8 mouse cellular contexts compared by ENCODE assay signal in the genomic region with DNA sequence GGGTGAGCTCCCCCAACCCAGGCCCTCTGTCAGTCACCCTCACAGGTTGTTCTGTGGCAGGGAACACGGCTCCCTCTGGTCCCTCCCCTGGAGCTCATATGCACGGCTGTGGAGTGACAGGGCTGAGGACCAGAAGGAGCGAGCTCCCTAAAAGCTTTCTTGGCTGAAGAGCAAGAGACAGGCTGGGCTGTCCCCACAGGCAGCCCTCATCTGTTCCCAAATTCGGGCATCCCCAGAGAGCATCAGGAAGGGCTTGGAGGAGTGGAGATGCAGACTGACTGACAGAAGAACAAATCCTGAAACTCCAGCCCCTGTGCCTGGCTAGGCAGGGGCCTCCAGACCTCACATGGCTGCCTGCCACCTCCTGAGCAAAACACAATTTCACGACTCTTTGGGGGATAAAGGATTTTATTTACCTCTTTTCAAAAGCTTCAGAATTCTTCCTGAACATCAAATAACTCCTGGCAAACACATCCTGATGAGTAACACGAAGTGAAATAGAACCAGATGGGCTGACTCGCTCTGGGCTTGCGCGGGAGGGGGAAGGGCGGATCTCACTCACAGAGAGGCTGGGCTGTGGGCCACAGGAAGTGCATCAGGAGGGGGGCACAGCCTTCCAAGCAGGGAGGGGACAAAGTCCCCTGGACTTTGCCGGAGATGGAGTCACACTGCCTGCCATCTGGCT.
DNase-seq lines count a peak whose midpoint lies in the region; ATAC-seq and TF ChIP-seq lines count a peak whose summit lies in the region.

No protein-coding gene starts in this region.

- H3K9me3 ChIP-seq in liver, embryonic 14.5 days (ENCODE audit: control insufficient read depth, low read length): no peaks in the 10 kb centered on the region
- H3K9me3 ChIP-seq in neural tube, embryonic 15.5 days (replicated peaks): no peaks in the 10 kb centered on the region

- H3K27me3 ChIP-seq in spleen, adult 2 months (ENCODE audit: control insufficient read depth, insufficient read depth, low read length): no peaks in the 10 kb centered on the region
- H3K27me3 ChIP-seq in liver, embryonic 14.5 days (ENCODE audit: control insufficient read depth, insufficient read depth, low read length): no peaks in the 10 kb centered on the region
- 0 out of 2 replicates have a peak, but pooled peaks cover 4% of the 10 kb centered on the region for H3K27me3 ChIP-seq in neural tube, embryonic 15.5 days (replicated peaks)

- ATAC-seq in frontal cortex, adult (ENCODE audit: low TSS enrichment): peak; percentile 88
- ATAC-seq in liver, embryonic 14.5 days (ENCODE audit: insufficient read depth): peak; percentile 45; the same call in 1 of the 2 replicates
- peak; percentile 91 for ATAC-seq in neural tube, embryonic 15.5 days (ENCODE audit: low FRiP score)

- intact Hi-C loops in heart, postnatal 36 days (cut with DNase I): loop anchor here (5.0 kb wide), 1 partner anchor 151 kb away; no protein-coding TSS in a partner anchor

- peak overlapping the region; percentile 33; the same call in 1 of the 2 replicates for H3K27ac ChIP-seq in spleen, adult 2 months (ENCODE audit: insufficient read depth, low read length)
- no peak overlapping the region for H3K27ac ChIP-seq in liver, embryonic 14.5 days
- peak overlapping the region; percentile 81 for H3K27ac ChIP-seq in neural tube, embryonic 15.5 days (replicated peaks)

- no peaks in the 10 kb centered on the region for H3K36me3 ChIP-seq in spleen, adult 2 months (ENCODE audit: control insufficient read depth, insufficient read depth, low read length)
- no peaks in the 10 kb centered on the region for H3K36me3 ChIP-seq in liver, embryonic 14.5 days (replicated peaks; ENCODE audit: control insufficient read depth, insufficient read depth, low read depth)
- no peaks in the 10 kb centered on the region for H3K36me3 ChIP-seq in neural tube, embryonic 15.5 days

- no peak for TF ChIP-seq CTCF in spleen, adult 2 months (IDR thresholded peaks at IDR 0.05; ENCODE audit: extremely low read depth, insufficient read depth, insufficient read length, insufficient replicate concordance)
- no peak for TF ChIP-seq CTCF in liver, embryonic 14.5 days (IDR thresholded peaks at IDR 0.05; ENCODE audit: low read depth)

- no peak overlapping the region for H3K9ac ChIP-seq in liver, embryonic 14.5 days (replicated peaks)
- peak overlapping the region; percentile 10; the same call in 1 of the 2 replicates for H3K9ac ChIP-seq in neural tube, embryonic 15.5 days (replicated peaks)

- no peaks in the 10 kb centered on the region for H3K4me1 ChIP-seq in spleen, adult 2 months (ENCODE audit: control insufficient read depth, insufficient read depth, insufficient read length)
- peaks cover 0 to 4% of the 10 kb centered on the region in 2 experiments; a peak in 2 of 4 replicates for H3K4me1 ChIP-seq in liver, embryonic 14.5 days (replicated peaks; ENCODE audit: control insufficient read depth in 2 of 2, insufficient read depth in 2 of 2, low read length in 1 of 2)
- H3K4me1 ChIP-seq in neural tube, embryonic 15.5 days: peaks cover 43% of the 10 kb centered on the region

- TF ChIP-seq POLR2A in spleen, adult 2 months (IDR thresholded peaks at IDR 0.05; ENCODE audit: low read depth, low read length): no peak

- no peak for DNase-seq in spleen, adult 2 months (ENCODE audit: low read depth in 1 of 2, low spot score in 2 of 2)
- no peak for DNase-seq in spleen, adult 12 weeks (ENCODE audit: low spot score)
- peak; percentile 81 to 83 for DNase-seq in heart, postnatal 36 days
- peak; percentile 82 to 94 for DNase-seq in layer of hippocampus, adult 18-20 months (ENCODE audit: low spot score in 2 of 2)
- no peak for DNase-seq in liver, embryonic 14.5 days (ENCODE audit: low read depth in 3 of 3, low spot score in 3 of 3)
- peak; percentile 32 to 56 for DNase-seq in thymus, postnatal 36 days

- WGBS in spleen, adult 2 months: 31% methylated on average over 11 of the region's 11 CpGs
- 18% methylated on average over 11 of the region's 11 CpGs for WGBS in liver, embryonic 14.5 days (ENCODE audit: insufficient replicate concordance)
- WGBS in neural tube, embryonic 15.5 days: 8% methylated on average over 11 of the region's 11 CpGs

- H3K4me3 ChIP-seq in spleen, adult 2 months (ENCODE audit: extremely low read depth, insufficient read depth, insufficient read length): no peak overlapping the region
- H3K4me3 ChIP-seq in liver, embryonic 14.5 days (ENCODE audit: insufficient read depth in 1 of 2, low read depth in 2 of 2, low read length in 2 of 2): no peak overlapping the region
- no peak overlapping the region for H3K4me3 ChIP-seq in neural tube, embryonic 15.5 days (replicated peaks)

- H3K4me2 ChIP-seq in liver, embryonic 14.5 days (ENCODE audit: low read depth): peak overlapping the region; percentile 32; the same call in 1 of the 2 replicates
- peak overlapping the region; percentile 33 for H3K4me2 ChIP-seq in neural tube, embryonic 15.5 days

- no peak for TF ChIP-seq EP300 in liver, embryonic 14.5 days (IDR thresholded peaks at IDR 0.05; ENCODE audit: low read depth)

Comparison
In these comparisons a context has a peak if more than half of its experiments do, and no peak if none do; other contexts are left out.
1. DNase-seq: peak in heart, postnatal 36 days (2 of 2), layer of hippocampus, adult 18-20 months (2 of 2) and thymus, postnatal 36 days (2 of 2); none in spleen, adult 2 months (0 of 2), spleen, adult 12 weeks (single experiment) and liver, embryonic 14.5 days (0 of 3).
2. Peak in every context shown above with its lines, with median percentiles within 50 percentile points of each other: ATAC-seq.